Mouse (Mus musculus) layer of hippocampus, adult 9-10 months (tissue): ENCODE data around the gene Acot11.
A peak's percentile ranks its signal among the peaks of the same experiment; 100 is the strongest.
"Not testable (repeated sequence)": the region's sequence is repeated elsewhere in the genome, so short reads cannot be mapped to it uniquely, and the experiment has no call there.

Experiments
- DNase-seq: peaks from one replicate; pipeline ENCODE4 v3.0.0; 2022; ENCODE audit warnings: low spot score

Acot11 gene

GRCm38 (mm10) chr4:106776998-106777397, 27.8 kb downstream of the Acot11 start:
- DNase-seq: no peak

GRCm38 (mm10) chr4:106775767-106776166, 29.0 kb downstream of the Acot11 start:
- not testable (repeated sequence) for DNase-seq

DNA sequence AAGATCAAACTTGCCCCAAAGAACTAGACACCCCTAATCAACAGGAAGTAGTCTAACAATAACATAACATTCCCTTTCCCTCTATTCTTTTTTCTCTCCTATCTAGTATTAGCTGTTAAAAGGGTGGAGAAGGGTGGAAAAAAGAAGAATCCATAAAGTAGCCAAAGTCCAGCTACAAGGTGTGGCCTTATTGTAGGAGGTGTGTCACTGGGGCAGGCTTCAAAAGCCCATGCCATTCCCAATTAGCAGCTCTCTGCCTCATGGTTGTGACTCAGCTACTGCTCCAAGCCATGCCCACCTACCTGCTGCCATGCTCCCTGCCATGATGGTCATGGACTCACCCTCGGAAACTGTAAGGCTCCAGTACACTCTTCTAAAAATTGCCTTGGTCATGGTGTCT, 32.2 kb downstream of the Acot11 start:
- no peak for DNase-seq

DNA sequence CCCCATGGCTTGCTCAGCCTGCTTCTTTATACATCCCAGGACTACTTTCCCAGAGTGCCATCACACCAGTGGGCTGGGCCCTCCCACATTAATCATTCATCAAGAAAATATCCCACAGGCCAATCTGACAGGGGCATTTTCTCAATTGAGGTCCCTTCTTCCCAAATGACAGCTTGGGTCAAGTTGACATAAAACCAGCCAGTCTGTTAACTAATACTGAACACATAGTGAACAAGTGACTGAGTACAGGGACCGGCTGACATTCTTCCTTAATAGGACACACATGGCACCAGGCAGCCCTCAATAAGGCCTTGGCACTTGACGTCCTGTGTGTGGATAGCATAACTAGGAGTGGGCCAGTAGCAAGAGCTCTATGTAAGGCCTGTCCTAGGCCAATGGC, 35.5 kb downstream of the Acot11 start:
- no peak for DNase-seq

- DNase-seq: no peak
Observed at GRCm38 (mm10) chr4:106764166-106764565, 40.6 kb downstream of the Acot11 start.

DNA sequence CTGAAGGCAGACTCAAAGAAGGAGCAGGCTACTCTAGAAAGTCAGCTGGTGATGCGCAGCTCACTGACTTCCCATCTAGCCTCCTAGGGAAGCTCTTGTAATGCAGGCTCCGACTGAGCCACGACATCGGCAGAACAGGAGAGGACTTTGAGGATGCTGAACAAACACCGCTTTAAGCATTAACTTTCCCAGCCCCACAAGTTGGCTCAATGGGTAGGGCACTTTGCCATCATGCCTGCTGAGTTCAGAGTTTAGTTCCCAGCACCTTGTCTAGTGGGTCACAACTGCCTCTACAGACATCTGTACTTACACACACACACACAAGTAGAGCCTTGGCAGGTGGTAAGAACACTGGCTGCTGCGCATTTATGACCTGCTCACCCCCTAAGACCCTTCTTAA, 53.1 kb downstream of the Acot11 start:
- DNase-seq: no peak

DNA sequence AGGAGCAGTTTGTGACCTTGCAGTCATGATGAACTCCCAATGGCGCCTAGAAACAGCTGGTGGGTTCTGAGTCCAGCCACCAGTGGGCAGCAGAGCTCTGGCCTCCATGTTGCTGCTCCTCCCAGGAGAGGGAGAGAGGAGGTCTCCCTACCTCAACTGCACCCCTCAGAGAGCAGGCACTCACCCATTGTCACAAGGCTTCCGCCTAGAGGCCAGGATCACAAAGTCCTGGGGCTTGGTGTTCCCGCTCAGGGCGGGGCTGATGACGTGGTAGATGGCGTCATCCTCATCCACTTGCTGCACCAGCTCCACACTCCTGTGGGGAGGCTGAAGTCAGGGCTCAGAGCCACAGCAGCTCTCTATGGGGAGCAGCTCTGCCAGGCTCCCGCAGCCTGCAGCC, 55.1 kb downstream of the Acot11 start:
- peak; percentile 44 for DNase-seq

GRCm38 (mm10) chr4:106747001-106747580, 57.7 kb downstream of the Acot11 start:
- no peak for DNase-seq

GRCm38 (mm10) chr4:106745862-106746261, 58.9 kb downstream of the Acot11 start:
- DNase-seq: no peak

GRCm38 (mm10) chr4:106737904-106738303, 66.9 kb downstream of the Acot11 start:
- DNase-seq: no peak

DNA sequence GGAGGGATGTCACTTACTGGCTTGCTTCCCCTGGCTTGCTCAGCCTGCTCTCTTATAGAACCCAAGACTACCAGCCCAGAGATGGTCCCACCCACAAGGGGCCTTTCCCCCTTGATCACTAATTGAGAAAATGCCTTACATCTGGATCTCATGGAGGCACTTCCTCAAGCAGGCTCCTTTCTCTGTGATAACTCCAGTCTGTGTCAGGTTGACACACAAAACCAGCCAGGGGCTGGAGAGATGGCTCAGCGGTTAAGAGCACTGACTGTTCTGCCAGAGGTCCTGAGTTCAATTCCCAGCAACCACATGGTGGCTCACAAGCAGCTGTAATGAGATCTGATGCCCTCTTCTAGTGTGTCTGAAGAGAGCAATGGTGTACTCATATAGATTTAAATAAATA, 67.9 kb downstream of the Acot11 start:
- not testable (repeated sequence) for DNase-seq

DNA sequence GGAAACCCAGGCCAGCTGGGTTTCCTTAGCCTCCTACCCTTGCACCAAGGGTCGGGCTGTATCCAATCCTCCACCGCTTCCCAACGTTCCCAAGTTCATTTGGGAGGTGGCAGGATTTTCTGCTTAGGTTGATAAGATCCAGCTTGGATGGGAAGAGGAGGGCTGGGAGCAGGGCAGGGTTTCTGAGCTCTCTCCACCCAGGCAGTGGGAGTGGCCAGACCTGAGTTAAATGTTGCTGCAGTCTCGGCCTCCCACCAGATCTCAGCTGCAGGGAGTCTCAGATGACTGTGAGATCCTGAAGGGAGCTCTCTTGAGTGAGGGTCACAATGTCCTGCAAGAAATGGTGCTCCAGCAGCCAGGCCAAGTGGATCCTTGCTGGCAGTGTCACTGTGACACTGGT, 71.2 kb downstream of the Acot11 start, which contains the start of gene Fam151a:
TSS of gene Fam151a (plus strand) at position 254 of the 400 bp plus-strand sequence.
- no peak for DNase-seq

- DNase-seq: no peak
Observed at GRCm38 (mm10) chr4:106730814-106731213, 74.0 kb downstream of the Acot11 start, which contains the start of gene Mroh7. Gene Mroh7 (minus strand): TSS chr4:106730925.

GRCm38 (mm10) chr4:106720631-106721030, 84.2 kb downstream of the Acot11 start:
- no peak for DNase-seq

DNA sequence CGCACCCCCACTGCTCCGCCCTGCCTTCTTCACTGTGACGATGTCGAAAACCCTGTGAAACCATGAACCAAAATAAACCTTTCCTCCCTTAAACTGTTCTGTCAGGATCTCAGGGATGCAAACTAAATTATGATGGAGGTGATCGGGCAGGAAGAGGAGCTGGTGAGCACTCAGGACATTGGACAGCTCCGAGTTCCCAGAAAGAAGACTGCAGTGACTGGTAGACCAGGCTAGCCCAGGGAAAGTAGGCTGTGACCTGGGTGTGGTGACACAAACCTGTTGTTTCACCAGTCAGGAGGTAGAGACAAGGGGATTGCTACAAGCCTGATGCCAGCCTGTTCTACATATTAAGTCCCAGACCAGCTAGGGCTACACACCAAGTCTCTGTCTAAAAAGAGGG, 91.2 kb downstream of the Acot11 start:
- DNase-seq: no peak

- DNase-seq: peak; percentile 72
Observed at GRCm38 (mm10) chr4:106708408-106708807, 96.4 kb downstream of the Acot11 start.

GRCm38 (mm10) chr4:106707957-106708356, 96.8 kb downstream of the Acot11 start:
- no peak for DNase-seq

GRCm38 (mm10) chr4:106705096-106705665, 99.6 kb downstream of the Acot11 start:
- no peak for DNase-seq

GRCm38 (mm10) chr4:106704416-106704815, 100.4 kb downstream of the Acot11 start:
- peak; percentile 41 for DNase-seq

DNA sequence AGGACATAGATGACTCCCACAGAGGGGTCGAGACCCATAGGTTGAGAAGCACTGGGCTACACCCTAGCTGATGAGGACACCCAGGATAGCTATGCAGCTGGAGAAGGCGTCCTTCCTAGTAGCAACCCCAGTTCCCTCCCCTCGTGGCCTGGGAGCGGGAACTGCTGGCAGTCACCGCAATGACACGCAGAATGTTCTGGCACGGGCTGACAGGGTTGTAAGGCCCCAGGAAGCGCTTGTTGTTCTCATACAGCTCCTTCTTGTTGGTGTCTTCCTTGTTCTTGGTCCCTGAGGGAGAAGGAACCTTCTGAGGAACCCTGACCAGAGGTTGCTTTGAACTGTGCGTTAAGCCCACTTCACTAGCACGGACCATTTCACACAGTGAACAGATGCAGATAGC, 100.8 kb downstream of the Acot11 start:
- DNase-seq: no peak

- DNase-seq: no peak
Observed at GRCm38 (mm10) chr4:106700798-106701197, 104.0 kb downstream of the Acot11 start.

DNA sequence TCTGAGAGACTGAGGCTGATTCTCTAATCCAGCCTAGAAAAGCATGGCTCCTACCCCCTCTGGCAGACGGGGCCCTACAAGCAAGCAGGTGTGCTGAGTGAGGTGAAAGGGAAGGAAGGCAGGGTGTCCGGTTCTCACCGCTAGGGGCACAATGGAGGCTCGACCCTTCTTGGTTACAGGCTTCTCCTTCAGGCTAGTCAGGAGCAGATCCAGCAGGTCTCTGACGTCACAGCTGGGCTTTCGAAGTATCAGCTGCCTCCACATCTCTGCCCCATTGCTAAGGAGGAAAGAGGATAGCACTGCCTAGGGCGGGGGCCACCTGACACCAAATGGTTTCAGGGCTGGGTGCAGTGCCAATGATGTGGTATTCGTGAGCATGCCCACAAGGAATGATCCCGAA, 104.8 kb downstream of the Acot11 start:
- DNase-seq: no peak
